Mouse (Mus musculus) heart, postnatal 14 days (tissue): ENCODE measurements around the gene 2610001J05Rik. TPM values are rescaled to one million over a fixed set of nuclear protein-coding genes. Genes with fewer than 3 reads are reported as not detected.
"Not testable (repeated sequence)": the region's sequence is repeated elsewhere in the genome, so short reads cannot be mapped to it uniquely, and the experiment has no call there.

Source experiments
- DNase-seq, 2 experiments: peaks; one replicate each; pipeline ENCODE4 v3.0.0; 2021 to 2022
- intact Hi-C: fragments of 180-260 bp; cut with DNase I; formaldehyde crosslinking; loops from one replicate; pipeline ENCODE4 v1.15.1; 2025
- long read RNA-seq, 2 experiments: library from polyadenylated mRNA; stranded (forward); transcript quantifications; one replicate each; pipeline ENCODE4 v2.0.0; 2021
- total RNA-seq, 2 experiments: library from RNA; stranded (reverse); gene quantifications; 2 replicates each; pipeline ENCODE4 v1.2.3; 2021

Gene 2610001J05Rik
- 10 to 100 TPM; 39.1 to 41.9 TPM for total RNA-seq
- long read RNA-seq, experiment 1, transcript 2610001J05Rik-203 (1 exons, 1,606 nt), result major isoform, 7 of 14 reads
- long read RNA-seq, experiment 1, transcript 2610001J05Rik-201 (3 exons, 3,177 nt), result minor isoform, 6 of 14 reads
- long read RNA-seq, experiment 1, partial matches to known transcripts, result 1 of 14 reads
- long read RNA-seq, experiment 1, other reads (novel, unspliced or antisense), result 0 of 14 reads
- long read RNA-seq, experiment 2, transcript 2610001J05Rik-203 (1 exons, 1,606 nt), result major isoform, 12 of 14 reads
- long read RNA-seq, experiment 2, partial matches to known transcripts, result 0 of 14 reads
- long read RNA-seq, experiment 2, other reads (novel, unspliced or antisense), result 0 of 14 reads

DNA sequence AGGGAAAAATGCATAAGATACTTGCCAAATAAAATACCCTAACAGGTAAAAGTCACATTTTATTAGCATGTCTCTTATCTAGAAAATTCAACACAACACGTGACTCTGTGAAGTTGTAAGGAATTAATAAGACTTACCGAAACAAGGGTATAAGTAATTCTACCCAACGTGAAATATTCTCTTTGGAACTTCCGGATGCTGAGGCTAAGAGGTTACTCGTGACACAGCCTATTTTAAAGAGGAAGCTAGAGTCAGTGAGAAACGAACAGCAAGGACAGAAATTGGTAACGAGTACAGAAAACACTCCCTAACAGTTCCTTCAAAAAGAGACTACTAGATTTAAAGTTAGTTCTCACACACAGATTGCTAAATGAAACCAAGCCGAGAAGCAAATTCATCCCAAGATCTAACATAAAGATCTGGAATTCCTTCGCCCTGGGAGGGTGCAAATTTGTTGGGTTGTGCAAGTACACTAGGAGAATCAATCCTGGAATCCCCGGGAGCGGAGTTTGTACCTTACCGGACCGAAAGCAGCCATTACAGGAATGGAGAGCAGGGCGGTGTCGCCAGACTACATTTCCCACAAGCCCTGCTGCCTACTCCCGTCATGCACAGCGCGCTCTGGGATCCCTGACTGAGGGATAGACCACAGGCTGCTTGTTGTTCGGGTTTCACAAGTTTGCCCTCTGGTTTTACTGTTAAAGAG lies at the start of gene 2610001J05Rik:
Gene 2610001J05Rik (minus strand): TSS at position 600 of the 706 bp plus-strand sequence.
- intact Hi-C loops, result loop anchor here (5.0 kb wide), 2 partner anchors 194 to 264 kb away; partner anchors contain the start of genes Bmt2 and Tmem168

DNA sequence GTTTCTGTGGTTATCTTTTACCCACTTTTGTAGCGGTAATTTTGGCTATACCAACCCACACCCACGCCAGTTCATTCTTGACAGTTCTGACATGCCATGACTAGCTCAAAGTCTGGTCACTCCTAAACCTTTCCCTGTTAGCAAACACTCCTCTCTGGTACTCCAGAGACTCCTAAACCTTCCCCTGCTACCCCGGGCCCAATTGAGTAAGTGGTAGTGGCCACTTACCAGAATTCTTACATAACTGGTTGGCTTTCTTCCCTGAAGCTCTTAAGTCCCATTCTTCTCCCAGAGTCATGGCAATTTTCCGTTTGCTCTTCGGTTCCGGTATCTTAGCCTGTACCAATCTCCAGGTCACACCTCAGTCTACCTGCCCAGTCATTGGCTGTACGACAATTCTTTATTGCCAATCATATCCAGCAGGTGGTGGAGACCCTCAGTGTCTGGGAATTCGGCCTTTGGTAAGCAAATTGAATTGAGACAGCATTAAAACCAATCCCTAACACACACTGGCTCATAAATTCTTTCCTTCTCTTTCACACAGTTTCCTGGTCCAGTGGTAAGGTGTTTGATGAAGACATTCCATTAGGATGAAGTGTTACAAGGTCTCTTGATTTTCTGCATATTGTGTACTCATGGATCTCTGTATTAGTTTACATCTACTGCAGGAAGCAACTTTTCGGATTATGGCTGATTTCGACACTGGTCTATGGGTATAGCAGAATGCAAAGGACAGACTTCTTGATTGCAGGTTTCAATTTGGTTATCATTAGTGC lies 38.6 kb upstream of the 2610001J05Rik start:
- intact Hi-C loops, result no loop called here
- DNase-seq, result no peak

More for the DNA sequence above, at the start of gene 2610001J05Rik:
- DNase-seq, result peak; percentile 87 to 93

GRCm38 (mm10) chr6:13902941-13903627 lies 31.8 kb upstream of the 2610001J05Rik start:
- intact Hi-C loops, result no loop called here
- DNase-seq, result no peak

DNA sequence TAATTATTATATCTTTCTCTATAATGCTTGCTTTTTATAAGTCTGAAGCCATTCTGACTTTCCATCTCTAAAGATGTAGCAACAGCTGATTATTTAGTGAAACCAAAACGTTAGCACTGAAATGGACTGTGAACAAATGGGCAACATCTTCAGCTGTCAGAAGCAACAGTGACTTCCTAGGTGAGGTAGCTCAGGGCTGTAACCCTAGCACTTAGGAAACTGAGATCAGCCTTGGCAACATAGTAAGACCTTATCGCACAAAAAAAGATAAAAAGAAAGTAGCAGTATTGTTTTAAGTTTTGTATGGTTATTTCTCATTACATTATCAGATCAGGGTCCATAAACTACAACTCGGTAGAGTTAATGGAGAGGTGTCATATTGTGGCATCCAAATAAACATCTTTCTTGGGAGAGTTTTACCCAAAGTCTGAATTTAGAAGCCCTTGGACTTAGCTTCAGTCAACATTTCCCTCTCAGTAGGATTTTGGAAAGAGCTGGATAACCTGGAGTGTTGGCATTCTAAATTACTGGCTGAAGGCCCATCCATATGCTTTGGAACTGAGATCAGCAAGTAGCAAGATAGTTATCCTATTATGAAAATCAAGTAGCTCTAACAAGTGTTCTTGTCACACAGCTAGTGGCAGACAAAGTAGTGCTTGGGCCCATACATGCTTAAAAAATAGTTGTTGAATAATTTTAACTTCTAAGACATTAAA lies 13.7 kb upstream of the 2610001J05Rik start:
- intact Hi-C loops, result no loop called here
- DNase-seq, result no peak

DNA sequence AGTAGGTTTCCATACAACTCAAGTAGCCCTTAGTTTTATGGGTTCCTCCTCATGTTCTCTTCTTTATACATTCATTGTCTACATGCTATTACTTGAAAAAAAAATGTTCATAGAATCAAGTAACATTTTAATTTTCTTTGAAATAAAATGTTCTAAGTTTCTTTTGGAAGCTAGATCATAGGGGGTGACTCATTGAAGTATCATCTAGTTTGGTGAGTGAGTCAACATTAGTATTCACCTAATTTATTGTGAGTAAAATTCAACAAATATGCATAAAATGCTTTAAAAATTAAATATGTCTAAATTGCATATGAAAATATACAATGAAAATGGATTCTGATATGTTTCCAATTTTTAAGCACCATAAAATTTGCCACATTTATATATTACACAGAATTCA lies 11.6 kb upstream of the 2610001J05Rik start:
- DNase-seq, result no peak
- intact Hi-C loops, result no loop called here

DNA sequence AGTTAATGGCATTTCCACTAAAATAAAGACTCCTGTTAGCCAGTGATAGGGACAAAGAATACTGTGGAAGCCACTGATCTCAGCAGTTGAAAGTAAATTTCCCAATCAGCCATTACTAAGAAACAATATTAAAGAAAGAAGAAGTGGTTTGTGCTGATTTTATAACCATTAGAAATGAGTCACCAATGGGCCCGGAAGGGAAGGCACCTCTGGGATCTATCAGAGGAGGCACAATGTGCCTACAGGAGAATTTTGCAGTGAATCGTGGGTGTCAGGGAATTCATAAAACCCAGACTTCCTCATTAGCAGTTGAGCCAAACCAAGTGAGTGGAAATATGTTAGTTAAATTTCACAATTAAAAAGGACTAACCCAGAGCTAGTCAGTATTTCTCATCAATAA lies 2.6 kb upstream of the 2610001J05Rik start:
- intact Hi-C loops, result loop anchor here (5.0 kb wide), 2 partner anchors 197 to 267 kb away; partner anchors contain the start of genes Bmt2 and Tmem168
- DNase-seq, result no peak

- no peak for DNase-seq
- intact Hi-C loops, result loop anchor here (5.0 kb wide), 2 partner anchors 195 to 265 kb away; partner anchors contain the start of genes Bmt2 and Tmem168
These were observed 758 bp upstream of the 2610001J05Rik start for GRCm38 (mm10) chr6:13872076-13872475.

- DNase-seq, result no peak
- intact Hi-C loops, result loop anchor here (5.0 kb wide), 2 partner anchors 194 to 264 kb away; partner anchors contain the start of genes Bmt2 and Tmem168
These were observed 274 bp upstream of the 2610001J05Rik start for GRCm38 (mm10) chr6:13871625-13871958.

GRCm38 (mm10) chr6:13870289-13870741 lies 1.0 kb downstream of the 2610001J05Rik start:
- peak; percentile 3 to 4 for DNase-seq

GRCm38 (mm10) chr6:13860596-13860995 lies 10.7 kb downstream of the 2610001J05Rik start:
- no peak for DNase-seq
- intact Hi-C loops, result no loop called here

More at GRCm38 (mm10) chr6:13870289-13870741, 1.0 kb downstream of the 2610001J05Rik start:
- intact Hi-C loops, result loop anchor here (5.0 kb wide), 2 partner anchors 193 to 263 kb away; partner anchors contain the start of genes Bmt2 and Tmem168

DNA sequence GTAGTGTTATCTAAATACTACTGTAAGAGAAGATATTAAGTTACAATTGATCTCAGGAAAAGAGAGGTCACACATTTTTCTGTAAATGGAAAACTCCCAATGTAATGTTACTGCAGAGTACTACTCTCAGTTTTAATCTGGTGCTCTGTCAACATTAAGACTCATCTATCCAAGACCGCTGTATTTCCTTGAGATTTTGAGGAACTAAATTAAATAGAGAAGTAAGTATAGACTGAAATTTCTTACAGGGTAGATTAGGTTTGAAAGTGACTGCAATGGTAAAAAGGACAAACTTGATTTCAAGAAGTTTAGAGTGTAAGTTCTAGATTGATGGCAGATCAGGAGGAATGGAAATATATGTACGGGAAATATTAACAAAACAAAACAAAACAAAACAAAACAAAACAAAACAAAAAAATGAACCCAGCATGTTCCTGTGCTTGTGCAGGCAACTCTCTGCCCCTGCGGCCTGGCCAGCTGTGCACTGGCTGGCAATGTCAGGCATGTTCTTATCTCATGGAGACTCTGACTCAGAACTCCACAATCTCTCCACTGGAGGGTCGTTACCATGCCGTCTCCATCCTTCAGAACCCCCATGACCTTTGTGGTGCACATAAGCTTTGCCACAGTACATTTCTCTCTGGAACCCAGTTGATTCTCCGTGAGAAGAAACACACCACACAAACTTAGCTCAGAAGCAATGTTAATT lies 11.3 kb downstream of the 2610001J05Rik start:
- intact Hi-C loops, result no loop called here
- no peak for DNase-seq

DNA sequence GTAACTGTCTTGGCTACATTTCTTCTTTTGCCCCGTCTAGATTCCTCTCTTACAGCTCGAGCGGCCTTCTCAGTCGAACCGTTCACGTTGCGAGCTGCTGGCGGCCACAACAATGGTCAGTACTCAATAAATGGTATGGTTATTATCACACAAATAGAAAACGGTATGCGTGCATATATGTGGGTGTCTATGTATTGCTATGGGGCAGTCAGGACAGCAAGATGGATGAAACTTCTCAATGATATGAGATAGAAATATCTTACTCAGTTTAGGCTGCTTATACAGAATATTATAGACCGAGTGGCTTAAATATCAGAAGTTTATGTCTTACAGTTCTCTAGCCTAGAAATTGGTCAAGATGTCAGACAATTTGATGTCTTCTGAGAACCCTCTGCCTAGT lies 17.1 kb downstream of the 2610001J05Rik start:
- DNase-seq, result no peak
- intact Hi-C loops, result no loop called here

- intact Hi-C loops, result no loop called here
- no peak for DNase-seq
These were observed 18.1 kb downstream of the 2610001J05Rik start for GRCm38 (mm10) chr6:13853244-13853643.

DNA sequence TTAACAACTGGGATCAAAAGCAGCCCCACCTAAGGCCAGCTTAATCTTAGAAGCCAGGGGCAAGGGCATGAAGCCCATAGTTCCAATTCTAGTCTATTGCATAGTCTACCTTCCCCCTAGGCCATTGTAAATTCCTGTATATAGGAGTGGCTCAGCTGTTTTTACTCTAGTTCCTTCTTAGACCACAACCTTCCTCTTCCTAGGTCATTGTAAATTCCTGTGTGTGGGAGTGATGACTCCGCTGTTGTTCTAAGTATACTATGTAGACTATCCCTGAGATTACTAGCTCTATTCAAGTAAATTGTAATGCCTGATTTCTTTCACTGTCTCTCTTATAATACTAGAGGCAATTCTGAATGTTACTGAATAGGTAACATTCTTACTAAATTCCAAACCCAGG lies 25.3 kb downstream of the 2610001J05Rik start:
- DNase-seq, intact Hi-C loops: not testable (repeated sequence)

GRCm38 (mm10) chr6:13839345-13840054 lies 31.8 kb downstream of the 2610001J05Rik start, which contains the start of gene Gpr85:
Gene Gpr85 (minus strand): TSS chr6:13839942.
- intact Hi-C loops, result no loop called here
- no peak for DNase-seq

- peak; percentile 73 to 77 for DNase-seq
- intact Hi-C loops, result no loop called here
These were observed 32.5 kb downstream of the 2610001J05Rik start for GRCm38 (mm10) chr6:13838677-13839344.
